Mouse (Mus musculus) liver, embryonic 14.5 days (tissue): ENCODE measurements around the gene Nfkbie.

Experiments
- CTCF ChIP-seq: IDR thresholded peaks from 2 replicates; pipeline ENCODE4 v1.5.1; 2016; ENCODE audit warnings: antibody characterized with exemption, low read depth, control low read depth
- EP300 ChIP-seq: IDR thresholded peaks from 2 replicates; pipeline ENCODE4 v1.6.1; 2016; ENCODE audit warnings: antibody characterized with exemption, low read depth

GRCm38 (mm10) chr17:45582188-45582587, 26.7 kb downstream of the Nfkbie start:
- no peak for TF ChIP-seq CTCF
- TF ChIP-seq EP300 = peak; percentile 74
